Mouse (Mus musculus) spleen, adult 2 months (tissue): ENCODE results near the gene Faap20. TPM values are rescaled to one million over a fixed set of nuclear protein-coding genes. Genes with fewer than 3 reads are reported as not detected.

Experiments
- DNase-seq, 2 experiments: peaks; one replicate each; pipeline versions ENCODE4 v3.0.0 to v3.0.0-alpha.2; 2012 to 2021; ENCODE audit warnings: low spot score in 2 of 2, low read depth in 1 of 2
- H3K27ac ChIP-seq: fragments of 200-500 bp; 2 replicates; pipeline ENCODE4 v1.5.1; 2012; ENCODE audit warnings: low read length, inconsistent platforms; ENCODE audit not compliant: insufficient read depth
- H3K27me3 ChIP-seq: fragments of 200-500 bp; 2 replicates; pipeline ENCODE4 v1.6.1; 2012; ENCODE audit warnings: mild to moderate bottlenecking, moderate library complexity, low read length, inconsistent platforms; ENCODE audit not compliant: control insufficient read depth, insufficient read depth
- H3K36me3 ChIP-seq: fragments of 200-500 bp; 2 replicates; pipeline ENCODE4 v1.6.1; 2012; ENCODE audit warnings: mild to moderate bottlenecking, low read length, inconsistent platforms; ENCODE audit not compliant: control insufficient read depth, insufficient read depth
- H3K4me1 ChIP-seq: fragments of 200-500 bp; 2 replicates; pipeline ENCODE4 v1.6.1; 2011; ENCODE audit warnings: inconsistent platforms; ENCODE audit not compliant: control insufficient read depth, insufficient read depth, insufficient read length
- H3K4me3 ChIP-seq: fragments of 200-500 bp; 2 replicates; pipeline ENCODE4 v1.5.1; 2011; ENCODE audit warnings: mild to moderate bottlenecking, inconsistent platforms; ENCODE audit not compliant: insufficient read depth, insufficient read length; ENCODE audit errors: extremely low read depth
- CTCF ChIP-seq: fragments of 200-500 bp; IDR thresholded peaks from 2 replicates; pipeline ENCODE4 v1.5.1; 2011; ENCODE audit warnings: mild to moderate bottlenecking, inconsistent platforms; ENCODE audit not compliant: insufficient read depth, insufficient read length, insufficient replicate concordance; ENCODE audit errors: extremely low read depth
- POLR2A ChIP-seq: fragments of 200-500 bp; IDR thresholded peaks from 2 replicates; pipeline ENCODE4 v1.6.1; 2011; ENCODE audit warnings: low read depth, low read length, inconsistent platforms
- WGBS: fragments of 180-500 bp; shearing (Covaris S2); methylation state at CpG from one replicate; pipeline ENCODE4 v1.1.7; 2018; 5-methylcytosine and 5-hydroxymethylcytosine counted together
- polyA plus RNA-seq: library from polyadenylated mRNA; depleted of rRNA; stranded (reverse); fragments of >200 nt; gene quantifications from 2 replicates; pipeline ENCODE4 v1.2.3, GENCODE M21; 2012

Gene Faap20
- polyA plus RNA-seq, 1 experiment: 43.2 TPM

- Histone ChIP-seq H3K4me1 (no peaks in the 10 kb centered on the region; the same call in 1 of the 2 replicates), H3K27ac (peak overlapping the region; percentile 95), H3K27me3 (no peaks in the 10 kb centered on the region), H3K4me3 (peak overlapping the region; percentile 74), H3K36me3 (no peaks in the 10 kb centered on the region)
- WGBS: under 1% methylated on average over 9 of the region's 9 CpGs
- peak; percentile 93 to 95 for DNase-seq
- TF ChIP-seq POLR2A (no peak), CTCF (peak; percentile 97; the same call in 1 of the 2 replicates)
Measured at GRCm38 (mm10) chr4:155249257-155249647, 350 bp upstream of the Faap20 start.

GRCm38 (mm10) chr4:155250361-155251117 lies 937 bp downstream of the Faap20 start:
- no peaks in the 10 kb centered on the region; the same call in 1 of the 2 replicates for H3K4me1 ChIP-seq
- 41% methylated on average over 23 of the region's 23 CpGs for WGBS
- no peak for TF ChIP-seq POLR2A
- TF ChIP-seq CTCF: no peak
- no peaks in the 10 kb centered on the region for H3K36me3 ChIP-seq
- H3K27me3 ChIP-seq: no peaks in the 10 kb centered on the region
- H3K4me3 ChIP-seq: peak overlapping the region; percentile 74
- DNase-seq: no peak
- H3K27ac ChIP-seq: peak overlapping the region; percentile 95

GRCm38 (mm10) chr4:155251147-155251546 lies 1.5 kb downstream of the Faap20 start:
- Histone ChIP-seq H3K27me3 (no peaks in the 10 kb centered on the region), H3K27ac (no peak overlapping the region), H3K36me3 (no peaks in the 10 kb centered on the region; the same call in 1 of the 2 replicates), H3K4me3 (no peak overlapping the region), H3K4me1 (no peaks in the 10 kb centered on the region; the same call in 1 of the 2 replicates)
- no peak for DNase-seq
- WGBS: 86% methylated on average over 3 of the region's 3 CpGs
- TF ChIP-seq POLR2A: no peak
- TF ChIP-seq CTCF: no peak

GRCm38 (mm10) chr4:155252253-155252652 lies 2.7 kb downstream of the Faap20 start:
- TF ChIP-seq POLR2A (no peak), CTCF (no peak)

GRCm38 (mm10) chr4:155264521-155265321 lies 15.1 kb downstream of the Faap20 start:
- Histone ChIP-seq H3K27ac (no peak overlapping the region), H3K27me3 (no peaks in the 10 kb centered on the region), H3K4me3 (no peak overlapping the region), H3K36me3 (no peaks in the 10 kb centered on the region), H3K4me1 (no peaks in the 10 kb centered on the region)
- WGBS: 94% methylated on average over 3 of the region's 3 CpGs
- TF ChIP-seq POLR2A (no peak), CTCF (no peak)
- no peak for DNase-seq

More at GRCm38 (mm10) chr4:155252253-155252652, 2.7 kb downstream of the Faap20 start:
- Histone ChIP-seq H3K4me3 (no peak overlapping the region), H3K36me3 (no peaks in the 10 kb centered on the region; the same call in 1 of the 2 replicates), H3K27ac (no peak overlapping the region), H3K27me3 (no peaks in the 10 kb centered on the region), H3K4me1 (no peaks in the 10 kb centered on the region; the same call in 1 of the 2 replicates)
- DNase-seq: no peak
- 92% methylated on average over 6 of the region's 6 CpGs for WGBS

GRCm38 (mm10) chr4:155267047-155267543 lies 17.5 kb downstream of the Faap20 start:
- TF ChIP-seq POLR2A: no peak
- TF ChIP-seq CTCF: no peak
- Histone ChIP-seq H3K27me3 (no peaks in the 10 kb centered on the region), H3K4me3 (no peak overlapping the region), H3K27ac (no peak overlapping the region), H3K4me1 (no peaks in the 10 kb centered on the region), H3K36me3 (no peaks in the 10 kb centered on the region)
- no peak for DNase-seq
- WGBS: 70% methylated on average over 7 of the region's 7 CpGs

GRCm38 (mm10) chr4:155267639-155268175 lies 18.1 kb downstream of the Faap20 start:
- Histone ChIP-seq H3K27me3 (no peaks in the 10 kb centered on the region), H3K36me3 (no peaks in the 10 kb centered on the region), H3K27ac (no peak overlapping the region), H3K4me1 (no peaks in the 10 kb centered on the region), H3K4me3 (no peak overlapping the region)
- TF ChIP-seq CTCF: no peak
- TF ChIP-seq POLR2A: no peak
- 68% methylated on average over 12 of the region's 12 CpGs for WGBS
- no peak for DNase-seq
